Mouse (Mus musculus) thymus, adult 2 months (tissue): Measurements from ENCODE around the gene Gm31371. TPM values are rescaled to one million over a fixed set of nuclear protein-coding genes. Genes with fewer than 3 reads are reported as not detected.

Experiments
- polyA plus RNA-seq: library from polyadenylated mRNA; depleted of rRNA; stranded (reverse); fragments of >200 nt; gene quantifications from 2 replicates; pipeline ENCODE4 v1.2.3, GENCODE M21; 2012; rRNA removed

Gene Gm31371
- polyA plus RNA-seq, 1 experiment, result 0.04 TPM

Other genes starting within 250 kb of the Gm31371 start
- not detected in 2 replicates for gene 4930467E23Rik, start 173.8 kb upstream of the Gm31371 start, polyA plus RNA-seq